Mouse (Mus musculus): ENCODE results near the gene Slc4a2. TPM values are rescaled to one million over a fixed set of nuclear protein-coding genes. Genes with fewer than 3 reads are reported as not detected.

Slc4a2 gene
- 11.5 and 14.6 TPM in 2 replicates for polyA plus RNA-seq (2014; fragmentation: Nextera tagmentation; extraction: Ambion mirVana)

GRCm38 (mm10) chr5:24423129-24424003, at the start of gene Slc4a2, which contains the start of gene Cdk5:
Gene Slc4a2 (plus strand): TSS chr5:24423837.
Gene Cdk5 (minus strand): TSS chr5:24423530.
- DNase-seq (ENCODE audit: low spot score) = peak; percentile 100
- Histone ChIP-seq H3K9ac (ENCODE audit: low read length) (peak within 1 kb of the TSS; percentile 84), H3K27me3 (replicated peaks; ENCODE audit: control insufficient read depth, insufficient read depth, low read length) (peaks cover 3% of the 10 kb centered on the region; the same call in 1 of the 2 replicates), H3K4me2 (ENCODE audit: low read length) (peak within 1 kb of the TSS; percentile 69), H3K4me1 (ENCODE audit: control insufficient read depth, insufficient read depth, low read length) (peaks cover 40% of the 10 kb centered on the region), H3K27ac (ENCODE audit: low read depth, low read length) (peak within 1 kb of the TSS; percentile 90), H3K9me3 (replicated peaks; ENCODE audit: control insufficient read depth, low read length) (no peaks in the 10 kb centered on the region), H3K36me3 (ENCODE audit: control insufficient read depth, insufficient read depth, low read length) (peaks cover 25% of the 10 kb centered on the region), H3K4me3 (ENCODE audit: low read depth, low read length) (peak within 1 kb of the TSS; percentile 63)
- ATAC-seq = peak; percentile 95
- WGBS = under 1% methylated on average over 46 of the region's 46 CpGs

DNA sequence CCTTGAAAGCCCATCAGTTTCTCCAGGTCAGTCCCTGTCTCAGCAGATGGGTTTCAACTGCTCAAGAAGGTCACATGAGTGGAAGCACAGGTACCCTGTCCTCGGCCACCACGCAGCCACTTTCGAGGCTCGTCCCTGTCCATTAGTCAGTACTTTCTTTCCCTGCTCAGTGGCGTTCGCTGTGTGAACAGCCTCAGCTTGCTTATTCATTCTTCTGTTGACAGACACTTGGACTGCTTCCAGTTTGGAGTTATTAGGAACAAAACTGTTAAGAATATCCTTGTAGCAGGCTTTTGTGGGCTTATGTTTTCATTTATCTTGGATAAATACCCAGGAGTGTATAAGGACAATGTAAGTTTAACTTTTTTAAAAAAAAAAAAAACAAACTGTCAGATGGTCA, 49.4 kb upstream of the Slc4a2 start:
- DNase-seq (ENCODE audit: low spot score) (peak; percentile 79), ATAC-seq (no peak)
- Histone ChIP-seq H3K27me3 (replicated peaks; ENCODE audit: control insufficient read depth, insufficient read depth, low read length) (no peaks in the 10 kb centered on the region), H3K4me2 (ENCODE audit: low read length) (no peak overlapping the region), H3K4me3 (ENCODE audit: low read depth, low read length) (no peak overlapping the region), H3K27ac (ENCODE audit: low read depth, low read length) (no peak overlapping the region), H3K9ac (ENCODE audit: low read length) (no peak overlapping the region), H3K9me3 (replicated peaks; ENCODE audit: control insufficient read depth, low read length) (no peaks in the 10 kb centered on the region), H3K36me3 (ENCODE audit: control insufficient read depth, insufficient read depth, low read length) (no peaks in the 10 kb centered on the region), H3K4me1 (ENCODE audit: control insufficient read depth, insufficient read depth, low read length) (peaks cover 6% of the 10 kb centered on the region; the same call in 1 of the 2 replicates)
- 17% methylated on average over 6 of the region's 6 CpGs for WGBS

DNA sequence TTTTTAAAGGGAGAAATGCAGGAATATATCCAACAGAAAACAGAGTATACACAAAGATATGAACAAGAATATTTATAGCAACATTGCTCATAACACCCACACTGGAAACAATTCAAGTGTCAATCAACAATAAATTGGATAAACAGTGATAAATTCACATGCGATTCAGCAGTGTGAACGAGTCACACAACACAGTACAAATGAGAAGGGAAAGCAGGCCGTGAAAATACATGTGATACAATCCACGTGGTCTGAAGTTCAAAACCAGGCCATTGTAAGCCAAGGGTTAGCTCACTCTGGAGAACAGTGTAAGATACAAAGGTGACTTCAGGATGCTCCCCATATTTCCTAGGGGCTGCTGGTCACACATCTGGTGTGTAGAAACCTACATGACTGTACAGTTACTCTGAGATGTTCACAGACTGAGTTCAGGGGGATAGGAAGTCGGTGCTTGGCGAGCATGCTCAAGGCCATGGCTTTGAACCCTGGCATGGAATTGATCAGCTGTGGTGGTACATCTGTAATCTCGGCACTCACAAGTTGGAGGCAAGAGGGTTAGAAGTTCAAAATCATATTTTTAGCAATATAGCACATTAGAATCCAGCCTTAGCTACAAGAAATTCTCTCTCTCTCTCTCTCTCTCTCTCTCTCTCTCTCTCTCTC, 48.8 kb upstream of the Slc4a2 start:
- H3K36me3 ChIP-seq (ENCODE audit: control insufficient read depth, insufficient read depth, low read length) = no peaks in the 10 kb centered on the region
- no peak overlapping the region for H3K4me3 ChIP-seq (ENCODE audit: low read depth, low read length)
- H3K4me1 ChIP-seq (ENCODE audit: control insufficient read depth, insufficient read depth, low read length) = peaks cover 6% of the 10 kb centered on the region; the same call in 1 of the 2 replicates
- H3K9me3 ChIP-seq (replicated peaks; ENCODE audit: control insufficient read depth, low read length) = no peaks in the 10 kb centered on the region
- DNase-seq (ENCODE audit: low spot score) = peak; percentile 20
- no peaks in the 10 kb centered on the region for H3K27me3 ChIP-seq (replicated peaks; ENCODE audit: control insufficient read depth, insufficient read depth, low read length)
- 68% methylated on average over 7 of the region's 7 CpGs for WGBS
- ATAC-seq = no peak
- H3K4me2 ChIP-seq (ENCODE audit: low read length) = no peak overlapping the region
- H3K27ac ChIP-seq (ENCODE audit: low read depth, low read length) = no peak overlapping the region
- H3K9ac ChIP-seq (ENCODE audit: low read length) = no peak overlapping the region

- H3K9ac ChIP-seq (ENCODE audit: low read length) = no peak overlapping the region
- H3K27ac ChIP-seq (ENCODE audit: low read depth, low read length) = no peak overlapping the region
- no peaks in the 10 kb centered on the region for H3K9me3 ChIP-seq (replicated peaks; ENCODE audit: control insufficient read depth, low read length)
- DNase-seq (ENCODE audit: low spot score) = no peak
- WGBS = 80% methylated on average over 2 of the region's 2 CpGs
- H3K4me3 ChIP-seq (ENCODE audit: low read depth, low read length) = no peak overlapping the region
- H3K36me3 ChIP-seq (ENCODE audit: control insufficient read depth, insufficient read depth, low read length) = no peaks in the 10 kb centered on the region
- no peak for ATAC-seq
- H3K27me3 ChIP-seq (replicated peaks; ENCODE audit: control insufficient read depth, insufficient read depth, low read length) = no peaks in the 10 kb centered on the region
- no peak overlapping the region for H3K4me2 ChIP-seq (ENCODE audit: low read length)
- peaks cover 9% of the 10 kb centered on the region for H3K4me1 ChIP-seq (ENCODE audit: control insufficient read depth, insufficient read depth, low read length)
Measured at GRCm38 (mm10) chr5:24378700-24379099, 44.9 kb upstream of the Slc4a2 start.

- no peak for ATAC-seq
- Histone ChIP-seq H3K4me1 (ENCODE audit: control insufficient read depth, insufficient read depth, low read length) (peaks cover 6% of the 10 kb centered on the region), H3K4me3 (ENCODE audit: low read depth, low read length) (no peak overlapping the region), H3K9ac (ENCODE audit: low read length) (no peak overlapping the region), H3K36me3 (ENCODE audit: control insufficient read depth, insufficient read depth, low read length) (no peaks in the 10 kb centered on the region), H3K4me2 (ENCODE audit: low read length) (no peak overlapping the region), H3K27ac (ENCODE audit: low read depth, low read length) (no peak overlapping the region), H3K27me3 (replicated peaks; ENCODE audit: control insufficient read depth, insufficient read depth, low read length) (no peaks in the 10 kb centered on the region), H3K9me3 (replicated peaks; ENCODE audit: control insufficient read depth, low read length) (no peaks in the 10 kb centered on the region)
- no peak for DNase-seq (ENCODE audit: low spot score)
- WGBS = 86% methylated on average over 4 of the region's 4 CpGs
Measured at GRCm38 (mm10) chr5:24379501-24379900, 44.1 kb upstream of the Slc4a2 start.

DNA sequence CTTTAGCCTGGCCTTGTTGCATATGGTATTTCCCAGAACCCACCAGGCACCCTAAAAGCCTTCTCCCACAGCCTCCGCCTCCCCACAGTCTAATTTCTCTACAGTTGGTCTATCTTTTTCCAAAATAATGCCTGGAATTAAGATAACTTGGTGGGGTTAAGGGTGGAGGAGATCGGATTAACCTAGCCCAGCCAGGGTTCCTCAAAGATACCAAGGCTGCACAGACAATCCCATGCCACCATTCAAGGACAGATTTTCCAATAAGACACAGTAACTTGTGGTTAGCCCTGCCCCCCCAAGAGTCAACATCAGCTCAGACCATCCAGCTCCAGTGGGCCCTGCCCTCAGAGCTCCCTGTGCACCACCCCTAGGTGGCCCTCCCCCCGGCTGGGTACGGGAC, 43.1 kb upstream of the Slc4a2 start:
- no peaks in the 10 kb centered on the region for H3K36me3 ChIP-seq (ENCODE audit: control insufficient read depth, insufficient read depth, low read length)
- no peak overlapping the region for H3K9ac ChIP-seq (ENCODE audit: low read length)
- no peaks in the 10 kb centered on the region; the same call in 1 of the 2 replicates for H3K27me3 ChIP-seq (replicated peaks; ENCODE audit: control insufficient read depth, insufficient read depth, low read length)
- H3K27ac ChIP-seq (ENCODE audit: low read depth, low read length) = no peak overlapping the region
- H3K9me3 ChIP-seq (replicated peaks; ENCODE audit: control insufficient read depth, low read length) = no peaks in the 10 kb centered on the region
- peaks cover 6% of the 10 kb centered on the region for H3K4me1 ChIP-seq (ENCODE audit: control insufficient read depth, insufficient read depth, low read length)
- DNase-seq (ENCODE audit: low spot score) (no peak), ATAC-seq (no peak)
- H3K4me3 ChIP-seq (ENCODE audit: low read depth, low read length) = no peak overlapping the region
- H3K4me2 ChIP-seq (ENCODE audit: low read length) = no peak overlapping the region
- 89% methylated on average over 4 of the region's 4 CpGs for WGBS

DNA sequence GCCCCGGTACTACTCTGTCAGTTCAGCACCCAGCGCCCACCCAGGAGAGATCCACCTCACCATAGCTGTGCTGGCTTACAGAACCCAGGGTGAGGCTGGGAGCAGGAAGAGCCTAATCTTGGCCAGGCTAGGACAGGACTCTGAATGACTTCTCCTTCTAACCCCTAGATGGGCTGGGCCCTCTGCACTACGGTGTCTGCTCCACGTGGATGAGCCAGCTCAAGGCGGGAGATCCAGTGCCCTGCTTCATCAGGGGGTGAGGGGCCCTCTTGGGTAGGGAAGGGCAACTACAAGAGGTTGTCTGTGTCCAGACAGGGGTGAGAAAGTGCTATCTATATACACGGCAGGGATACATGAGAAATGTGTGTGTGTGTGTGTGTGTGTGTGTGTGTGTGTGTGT, 42.2 kb upstream of the Slc4a2 start:
- ATAC-seq = no peak
- no peak overlapping the region for H3K9ac ChIP-seq (ENCODE audit: low read length)
- H3K4me3 ChIP-seq (ENCODE audit: low read depth, low read length) = no peak overlapping the region
- no peaks in the 10 kb centered on the region for H3K36me3 ChIP-seq (ENCODE audit: control insufficient read depth, insufficient read depth, low read length)
- H3K27me3 ChIP-seq (replicated peaks; ENCODE audit: control insufficient read depth, insufficient read depth, low read length) = peaks cover 5% of the 10 kb centered on the region
- H3K27ac ChIP-seq (ENCODE audit: low read depth, low read length) = no peak overlapping the region
- peaks cover 6% of the 10 kb centered on the region for H3K4me1 ChIP-seq (ENCODE audit: control insufficient read depth, insufficient read depth, low read length)
- DNase-seq (ENCODE audit: low spot score) = no peak
- H3K4me2 ChIP-seq (ENCODE audit: low read length) = no peak overlapping the region
- no peaks in the 10 kb centered on the region for H3K9me3 ChIP-seq (replicated peaks; ENCODE audit: control insufficient read depth, low read length)
- WGBS = 83% methylated on average over 6 of the region's 6 CpGs

GRCm38 (mm10) chr5:24381988-24382387, 41.6 kb upstream of the Slc4a2 start:
- Histone ChIP-seq H3K36me3 (ENCODE audit: control insufficient read depth, insufficient read depth, low read length) (no peaks in the 10 kb centered on the region), H3K27ac (ENCODE audit: low read depth, low read length) (no peak overlapping the region), H3K4me3 (ENCODE audit: low read depth, low read length) (no peak overlapping the region), H3K27me3 (replicated peaks; ENCODE audit: control insufficient read depth, insufficient read depth, low read length) (peaks cover 10% of the 10 kb centered on the region), H3K4me1 (ENCODE audit: control insufficient read depth, insufficient read depth, low read length) (peaks cover 6% of the 10 kb centered on the region), H3K4me2 (ENCODE audit: low read length) (no peak overlapping the region), H3K9ac (ENCODE audit: low read length) (no peak overlapping the region), H3K9me3 (replicated peaks; ENCODE audit: control insufficient read depth, low read length) (no peaks in the 10 kb centered on the region)
- 64% methylated on average over 2 of the region's 2 CpGs for WGBS
- no peak for ATAC-seq
- DNase-seq (ENCODE audit: low spot score) = no peak

Data from forebrain, embryonic 14.5 days (tissue).